Mouse (Mus musculus): ENCODE data around the gene Dlg4. TPM values are rescaled to one million over a fixed set of nuclear protein-coding genes. Genes with fewer than 3 reads are reported as not detected.
"Not testable (repeated sequence)": the region's sequence is repeated elsewhere in the genome, so short reads cannot be mapped to it uniquely, and the experiment has no call there.

Dlg4 gene
- polyA plus RNA-seq, 1 experiment, result 0.10 TPM

- H3K9me3 ChIP-seq (ENCODE audit: control insufficient read depth, low read length), result no peaks in the 10 kb centered on the region
- H3K36me3 ChIP-seq (ENCODE audit: control insufficient read depth), result peaks cover 38% of the 10 kb centered on the region
- H3K4me3 ChIP-seq (replicated peaks), result peak overlapping the region; percentile 81
- H3K27me3 ChIP-seq (ENCODE audit: control insufficient read depth), result no peaks in the 10 kb centered on the region
- H3K4me1 ChIP-seq (ENCODE audit: control insufficient read depth), result peaks cover 55% of the 10 kb centered on the region
- TF ChIP-seq GATA1 (IDR thresholded peaks at IDR 0.05; ENCODE audit: low read length) (no peak), TAL1 (IDR thresholded peaks at IDR 0.05; ENCODE audit: low read length) (no peak)
These were observed 1.1 kb upstream of the Dlg4 start for GRCm38 (mm10) chr11:70015677-70016076.

GRCm38 (mm10) chr11:70016177-70016576 is 565 bp upstream of the Dlg4 start:
- not testable (repeated sequence) for H3K4me3 ChIP-seq (replicated peaks); H3K9me3 ChIP-seq (ENCODE audit: control insufficient read depth, low read length); H3K27me3 ChIP-seq (ENCODE audit: control insufficient read depth)
- Histone ChIP-seq H3K4me1 (ENCODE audit: control insufficient read depth) (peaks cover 60% of the 10 kb centered on the region), H3K36me3 (ENCODE audit: control insufficient read depth) (peaks cover 34% of the 10 kb centered on the region)

- Histone ChIP-seq H3K36me3 (ENCODE audit: control insufficient read depth) (peaks cover 22% of the 10 kb centered on the region), H3K4me1 (ENCODE audit: control insufficient read depth) (peaks cover 67% of the 10 kb centered on the region), H3K9me3 (ENCODE audit: control insufficient read depth, low read length) (peaks cover 3% of the 10 kb centered on the region; the same call in 1 of the 2 replicates), H3K4me3 (replicated peaks) (no peak overlapping the region), H3K27me3 (ENCODE audit: control insufficient read depth) (peaks cover 10% of the 10 kb centered on the region)
- TF ChIP-seq GATA1 (IDR thresholded peaks at IDR 0.05; ENCODE audit: low read length) (no peak), TAL1 (IDR thresholded peaks at IDR 0.05; ENCODE audit: low read length) (no peak)
These were observed 541 bp downstream of the Dlg4 start for GRCm38 (mm10) chr11:70017199-70017767.

GRCm38 (mm10) chr11:70018131-70018990 is 1.6 kb downstream of the Dlg4 start:
- TF ChIP-seq TAL1 (IDR thresholded peaks at IDR 0.05; ENCODE audit: low read length) (no peak), GATA1 (IDR thresholded peaks at IDR 0.05; ENCODE audit: low read length) (no peak)
- Histone ChIP-seq H3K4me1 (ENCODE audit: control insufficient read depth) (peaks cover 67% of the 10 kb centered on the region), H3K27me3 (ENCODE audit: control insufficient read depth) (peaks cover 21% of the 10 kb centered on the region), H3K9me3 (ENCODE audit: control insufficient read depth, low read length) (peaks cover 3% of the 10 kb centered on the region; the same call in 1 of the 2 replicates), H3K4me3 (replicated peaks) (peak overlapping the region; percentile 35), H3K36me3 (ENCODE audit: control insufficient read depth) (peaks cover 12% of the 10 kb centered on the region)

GRCm38 (mm10) chr11:70019495-70020021 is 2.8 kb downstream of the Dlg4 start:
- peaks cover 56% of the 10 kb centered on the region for H3K4me1 ChIP-seq (ENCODE audit: control insufficient read depth)
- TF ChIP-seq GATA1 (IDR thresholded peaks at IDR 0.05; ENCODE audit: low read length) (no peak), TAL1 (IDR thresholded peaks at IDR 0.05; ENCODE audit: low read length) (no peak)

GRCm38 (mm10) chr11:70020022-70020631 is 3.4 kb downstream of the Dlg4 start:
- H3K4me1 ChIP-seq (ENCODE audit: control insufficient read depth), result peaks cover 51% of the 10 kb centered on the region
- H3K9me3 ChIP-seq (ENCODE audit: control insufficient read depth, low read length), result peaks cover 3% of the 10 kb centered on the region; the same call in 1 of the 2 replicates
- no peaks in the 10 kb centered on the region for H3K36me3 ChIP-seq (ENCODE audit: control insufficient read depth)
- H3K4me3 ChIP-seq (replicated peaks), result no peak overlapping the region
- no peak for TF ChIP-seq TAL1 (IDR thresholded peaks at IDR 0.05; ENCODE audit: low read length)
- TF ChIP-seq GATA1 (IDR thresholded peaks at IDR 0.05; ENCODE audit: low read length), result no peak
- peaks cover 39% of the 10 kb centered on the region for H3K27me3 ChIP-seq (ENCODE audit: control insufficient read depth)

More at GRCm38 (mm10) chr11:70019495-70020021, 2.8 kb downstream of the Dlg4 start:
- no peaks in the 10 kb centered on the region; the same call in 1 of the 2 replicates for H3K36me3 ChIP-seq (ENCODE audit: control insufficient read depth)
- peaks cover 3% of the 10 kb centered on the region; the same call in 1 of the 2 replicates for H3K9me3 ChIP-seq (ENCODE audit: control insufficient read depth, low read length)
- H3K4me3 ChIP-seq (replicated peaks), result no peak overlapping the region
- H3K27me3 ChIP-seq (ENCODE audit: control insufficient read depth), result peaks cover 33% of the 10 kb centered on the region

GRCm38 (mm10) chr11:70020731-70021263 is 4.1 kb downstream of the Dlg4 start:
- Histone ChIP-seq H3K4me3 (replicated peaks) (peak overlapping the region; percentile 67), H3K4me1 (ENCODE audit: control insufficient read depth) (peaks cover 44% of the 10 kb centered on the region), H3K27me3 (ENCODE audit: control insufficient read depth) (peaks cover 46% of the 10 kb centered on the region), H3K9me3 (ENCODE audit: control insufficient read depth, low read length) (peaks cover 3% of the 10 kb centered on the region; the same call in 1 of the 2 replicates), H3K36me3 (ENCODE audit: control insufficient read depth) (no peaks in the 10 kb centered on the region)
- no peak for TF ChIP-seq GATA1 (IDR thresholded peaks at IDR 0.05; ENCODE audit: low read length)
- no peak for TF ChIP-seq TAL1 (IDR thresholded peaks at IDR 0.05; ENCODE audit: low read length)

GRCm38 (mm10) chr11:70021264-70022132 is 4.8 kb downstream of the Dlg4 start:
- Histone ChIP-seq H3K4me3 (replicated peaks) (peak overlapping the region; percentile 67), H3K4me1 (ENCODE audit: control insufficient read depth) (peaks cover 41% of the 10 kb centered on the region), H3K36me3 (ENCODE audit: control insufficient read depth) (no peaks in the 10 kb centered on the region), H3K9me3 (ENCODE audit: control insufficient read depth, low read length) (peaks cover 3% of the 10 kb centered on the region; the same call in 1 of the 2 replicates), H3K27me3 (ENCODE audit: control insufficient read depth) (peaks cover 53% of the 10 kb centered on the region)
- TF ChIP-seq GATA1 (IDR thresholded peaks at IDR 0.05; ENCODE audit: low read length) (no peak), TAL1 (IDR thresholded peaks at IDR 0.05; ENCODE audit: low read length) (no peak)
